Mouse (Mus musculus) cerebellum, adult 9-11 months (tissue): ENCODE measurements around the gene Tex38.

Experiments used
- DNase-seq: peaks from one replicate; pipeline ENCODE4 v3.0.0; 2022

Gene Tex38

DNA sequence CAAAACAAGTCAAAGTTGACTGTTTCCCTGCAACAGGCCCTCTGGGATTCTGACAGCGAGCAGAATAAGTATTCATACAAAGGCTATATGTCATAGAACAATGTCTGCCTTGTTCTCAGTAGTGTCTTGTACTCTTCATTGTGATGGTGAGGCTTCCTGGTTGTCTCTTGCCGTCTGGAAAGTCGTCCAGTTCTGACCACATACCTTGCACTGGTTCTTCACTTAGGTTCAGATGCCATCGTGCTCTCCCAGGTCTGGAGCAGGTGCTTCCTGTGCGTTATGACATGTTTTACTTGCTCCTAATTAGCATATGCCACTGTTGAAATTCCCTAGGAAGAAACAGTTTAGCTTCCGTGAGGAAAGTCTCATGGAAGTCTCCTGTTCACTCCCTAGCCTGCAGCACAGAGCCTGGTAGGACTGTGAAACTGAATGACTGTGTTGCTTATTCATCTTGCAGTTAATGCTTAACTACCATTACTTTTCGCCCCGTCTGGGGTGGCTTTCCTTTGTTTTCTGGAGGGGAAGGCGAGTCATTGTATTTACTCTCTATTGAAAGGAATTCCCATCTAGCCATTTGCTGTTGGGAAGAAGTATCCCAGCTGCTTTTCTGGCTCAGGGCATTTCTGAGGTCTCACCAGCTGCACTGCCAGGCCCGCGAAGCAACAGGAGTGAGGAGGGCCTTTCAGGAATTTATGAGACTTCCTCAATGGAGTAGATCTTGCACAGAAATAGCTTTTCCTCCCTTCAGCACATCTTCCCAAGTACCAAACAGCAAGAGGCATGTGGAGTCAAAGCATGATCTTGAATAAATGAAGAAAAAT, 13.0 kb downstream of the Tex38 start:
- no peak for DNase-seq

DNA sequence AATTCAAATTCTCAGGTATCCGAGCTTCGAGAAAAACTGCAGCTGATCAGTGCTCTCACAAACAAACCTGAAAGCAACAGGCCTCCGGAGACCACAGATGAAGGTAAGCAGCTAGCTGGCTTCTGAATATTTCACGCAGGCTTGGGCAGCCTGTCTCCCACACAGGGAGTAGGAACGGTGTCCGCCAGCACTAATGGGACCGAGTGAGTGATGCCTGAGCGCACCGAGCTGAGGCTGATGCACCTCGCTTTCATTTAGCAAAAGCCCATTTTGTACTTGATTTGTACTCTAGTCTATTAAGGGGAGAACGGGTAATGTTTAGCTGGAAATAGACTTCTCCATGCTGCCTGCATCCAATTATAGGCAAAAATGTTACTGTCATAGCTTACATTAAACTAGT, 16.2 kb downstream of the Tex38 start:
- no peak for DNase-seq

DNA sequence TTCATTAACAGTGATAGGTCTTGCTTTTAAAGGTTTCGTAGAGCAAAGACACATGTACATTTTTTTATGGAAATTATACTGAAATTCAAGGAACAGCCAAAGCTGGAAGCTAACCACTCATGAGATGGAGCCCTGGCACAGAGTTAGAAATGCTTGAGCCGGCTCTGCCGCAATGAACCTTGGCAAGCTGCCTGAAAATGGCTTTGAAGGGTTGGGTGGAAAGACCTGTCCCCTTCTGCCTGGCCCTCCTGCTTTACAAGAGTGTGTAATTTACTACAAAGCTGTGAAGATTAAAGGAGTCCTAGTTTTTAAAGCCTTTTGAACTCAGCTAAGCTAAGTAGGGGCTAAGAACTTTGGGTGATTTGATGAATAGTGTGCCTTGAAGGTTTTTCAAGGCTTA, 19.6 kb downstream of the Tex38 start:
- no peak for DNase-seq

GRCm38 (mm10) chr4:115754851-115755250, 26.0 kb downstream of the Tex38 start:
- DNase-seq: no peak

DNA sequence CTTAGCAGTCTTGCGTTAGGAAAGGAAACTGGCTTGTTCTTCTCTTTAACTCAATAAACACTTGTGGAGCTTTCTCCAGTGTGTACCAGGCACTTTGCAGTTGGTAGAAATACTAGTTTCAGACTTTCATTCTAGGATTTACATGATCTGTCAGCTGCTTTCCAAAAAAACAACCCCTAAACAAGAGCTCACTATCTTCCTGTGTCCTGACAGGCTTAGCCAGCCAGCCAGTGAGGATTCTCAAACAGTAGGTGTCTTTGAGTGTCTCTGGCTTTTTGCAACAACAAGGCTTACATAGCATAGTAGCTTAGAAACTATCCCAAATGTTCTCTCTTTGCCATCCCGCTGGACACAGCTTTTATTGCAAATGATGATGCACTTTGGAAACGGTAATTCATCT, 26.7 kb downstream of the Tex38 start:
- DNase-seq: no peak

DNA sequence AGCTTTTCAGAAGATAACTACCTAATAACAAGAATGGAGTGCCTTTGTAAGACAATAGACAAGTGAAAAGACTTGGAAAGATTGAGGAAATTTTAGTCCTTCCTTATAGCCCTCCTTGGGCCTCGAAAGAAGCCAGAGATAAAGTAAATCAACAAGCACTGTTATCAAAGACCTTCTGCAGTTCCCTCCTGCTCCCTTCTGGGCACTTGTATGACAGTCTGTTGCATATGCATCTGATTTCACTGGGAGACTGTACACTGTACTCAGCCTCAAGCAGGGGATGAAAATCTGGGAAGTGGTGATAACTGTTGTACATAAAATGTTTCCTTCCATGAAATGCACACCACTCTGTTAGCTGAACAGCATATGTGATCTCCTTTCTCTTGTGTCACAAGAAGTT, 31.5 kb downstream of the Tex38 start:
- no peak for DNase-seq

DNA sequence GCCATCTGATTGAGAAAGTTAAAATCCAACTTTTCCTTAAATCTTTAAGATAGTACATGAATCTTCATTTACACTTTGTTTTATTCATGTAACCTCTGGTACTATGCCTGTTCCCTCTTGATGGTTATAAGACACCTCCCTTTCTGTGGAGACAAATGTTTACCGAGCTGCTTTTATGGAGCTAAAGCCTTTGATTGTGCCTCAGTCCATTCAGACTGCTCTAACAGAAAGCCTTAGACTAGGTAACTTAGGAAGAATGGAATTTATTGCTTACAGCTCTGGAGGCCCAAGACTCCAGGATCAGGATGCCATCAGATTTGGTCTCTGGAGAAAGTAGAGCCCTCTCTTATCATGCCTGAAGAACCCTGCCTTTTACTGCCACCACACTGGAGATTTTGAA, 32.6 kb downstream of the Tex38 start:
- no peak for DNase-seq

DNA sequence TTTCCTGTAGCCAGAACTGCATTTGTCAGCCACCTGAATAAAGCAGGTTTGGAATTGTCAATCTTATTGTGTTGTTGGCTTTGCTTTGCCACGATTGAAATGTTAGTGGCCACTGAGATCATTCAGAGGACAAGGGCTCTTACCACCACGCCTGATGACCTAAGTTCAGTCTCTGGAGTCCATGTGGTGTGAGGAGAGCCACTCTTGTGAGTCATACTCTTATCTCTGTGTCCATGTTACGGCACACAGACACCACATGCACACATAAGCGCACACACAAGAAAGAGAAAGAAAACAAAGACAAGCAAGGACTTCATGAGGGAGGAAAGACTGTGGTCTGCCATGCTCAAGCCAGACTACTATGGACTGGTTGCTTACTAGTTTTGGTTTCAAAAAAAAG, 37.7 kb downstream of the Tex38 start:
- no peak for DNase-seq

DNA sequence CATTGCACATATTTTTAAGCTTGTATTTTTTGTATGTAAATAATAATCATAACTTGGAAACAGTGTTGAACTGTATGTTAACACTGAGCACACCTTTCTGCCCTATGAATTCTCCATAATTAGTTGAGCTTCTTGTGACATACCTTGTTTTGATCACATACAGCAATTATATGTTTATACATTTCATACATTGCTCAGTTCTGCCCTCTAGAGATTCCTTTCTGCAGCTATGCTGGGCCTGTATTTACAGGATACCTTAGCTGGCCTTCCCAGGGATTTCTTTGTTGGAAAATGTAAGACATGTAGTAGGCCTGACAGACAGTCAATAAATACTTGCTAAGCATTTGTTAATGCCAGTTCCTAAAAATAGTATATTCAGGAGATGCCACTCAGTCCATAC, 38.2 kb downstream of the Tex38 start:
- no peak for DNase-seq

- peak; percentile 36 for DNase-seq
These were observed 42.3 kb downstream of the Tex38 start for GRCm38 (mm10) chr4:115738481-115738985.

DNA sequence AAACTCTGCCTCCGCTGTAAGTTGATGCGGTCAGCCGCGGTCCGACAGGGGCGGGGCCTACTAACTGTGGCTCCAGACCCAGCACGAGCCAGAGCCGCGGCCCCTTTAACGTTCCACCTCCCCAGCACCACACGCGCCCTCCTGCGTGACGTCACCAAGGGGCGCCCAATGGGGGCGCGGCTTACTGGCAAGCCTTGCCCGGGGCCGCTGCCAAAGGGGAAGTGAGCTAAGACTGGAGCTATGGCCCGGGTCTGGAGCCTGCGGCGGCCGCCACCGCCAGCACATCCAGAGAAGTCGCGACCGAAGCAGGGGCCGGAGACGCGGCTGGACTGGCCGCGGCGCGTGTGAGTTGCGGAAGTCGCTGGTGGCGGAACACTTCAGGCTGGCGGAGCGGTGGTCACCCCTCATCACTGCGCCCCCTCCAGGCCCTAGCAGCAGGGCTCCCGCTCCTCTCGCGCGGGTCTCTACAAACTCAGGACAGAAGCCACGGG, 43.2 kb downstream of the Tex38 start, which contains the start of gene Efcab14:
Gene Efcab14 (plus strand): TSS at position 194 of the 491 bp plus-strand sequence.
- DNase-seq: peak; percentile 97

- DNase-seq: no peak
These were observed 46.0 kb downstream of the Tex38 start for GRCm38 (mm10) chr4:115734867-115735266.

DNA sequence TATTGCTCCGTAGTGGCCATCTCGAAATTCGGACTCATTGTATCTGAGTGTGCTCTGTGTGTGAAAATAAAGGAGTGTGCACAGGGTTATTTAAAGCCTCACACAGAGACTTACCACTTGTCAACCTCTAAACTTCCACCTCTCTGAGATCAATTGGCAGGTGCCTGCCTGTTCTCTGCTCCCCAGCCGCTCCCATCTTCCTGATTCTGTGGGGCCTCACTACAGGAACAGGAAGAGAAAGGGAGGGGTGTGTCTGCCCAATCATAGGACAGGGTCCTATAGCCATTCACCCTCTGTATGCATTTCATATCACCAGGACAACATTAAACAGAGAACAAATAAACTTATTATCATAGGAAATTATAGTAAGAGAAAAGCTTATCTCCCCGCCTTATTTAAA, 47.1 kb downstream of the Tex38 start:
- no peak for DNase-seq

DNA sequence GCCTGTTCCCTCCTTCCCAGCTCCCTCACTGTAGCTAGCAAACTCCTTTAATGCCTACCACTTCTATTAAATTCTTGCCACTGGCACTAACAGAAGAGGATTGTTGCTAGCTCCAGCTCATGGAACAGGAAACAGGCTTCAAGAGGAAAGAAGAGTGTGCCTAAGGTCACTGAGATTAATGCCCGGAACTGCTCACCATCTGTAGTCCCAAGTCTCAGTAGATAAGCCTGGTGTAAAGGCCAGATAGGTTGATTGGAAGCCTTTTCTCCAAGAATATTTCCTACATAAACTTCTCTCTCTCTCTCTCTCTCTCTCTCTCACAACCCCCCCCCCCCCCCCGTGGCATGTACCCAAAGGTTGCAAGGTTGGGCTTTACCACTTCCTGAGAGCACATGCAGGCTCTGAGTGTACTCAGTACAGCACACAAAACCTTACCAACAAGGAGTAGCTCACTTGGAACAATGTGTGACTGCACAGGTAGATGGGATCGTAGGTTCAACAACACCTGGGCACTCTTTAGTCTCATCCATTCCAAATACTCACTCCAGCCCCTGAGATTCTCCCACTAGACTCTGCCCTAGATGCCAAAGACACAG, 48.5 kb downstream of the Tex38 start:
- DNase-seq: no peak

DNA sequence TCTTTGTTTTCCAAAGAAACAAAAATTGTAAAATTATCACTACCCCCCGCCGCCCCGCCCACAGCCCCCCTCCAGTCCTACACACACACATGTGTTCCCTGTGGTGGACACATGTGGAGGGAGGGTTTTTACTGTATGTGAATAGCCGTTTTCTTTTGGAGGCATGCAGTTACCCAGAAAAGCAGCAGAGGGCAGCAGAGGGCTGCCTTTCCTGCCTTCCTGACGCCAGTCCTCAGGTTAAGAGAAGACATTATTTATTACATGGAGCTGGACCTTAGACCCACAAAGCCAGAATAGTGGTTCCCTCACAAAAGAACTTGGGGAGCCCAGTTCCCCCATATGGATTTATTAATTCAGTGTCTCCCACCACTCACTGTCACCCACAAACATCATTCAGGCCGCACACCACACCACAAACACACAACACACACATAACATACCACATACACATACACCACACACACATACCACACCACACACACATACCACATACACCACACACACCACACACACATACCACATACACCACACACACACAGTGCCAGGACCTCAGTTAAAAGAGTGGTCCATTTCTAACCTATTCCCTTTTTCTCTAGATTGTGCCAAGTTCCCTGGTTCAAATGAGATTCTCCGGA, 49.1 kb downstream of the Tex38 start:
- DNase-seq: peak; percentile 59
